Mouse (Mus musculus): ENCODE results near the gene Krt16.

GRCm38 (mm10) chr11:100295308-100295707 is 46.6 kb upstream of the Krt16 start:
- TF ChIP-seq FLI1 (IDR thresholded peaks at IDR 0.05; ENCODE audit: low read length) (no peak), GATA1 (IDR thresholded peaks at IDR 0.05; ENCODE audit: borderline replicate concordance, low read length) (no peak)
